Mouse (Mus musculus) lung, embryonic 16.5 days (tissue): Measurements from ENCODE around the gene Mast4. TPM values are rescaled to one million over a fixed set of nuclear protein-coding genes. Genes with fewer than 3 reads are reported as not detected.
"Not testable (repeated sequence)": the region's sequence is repeated elsewhere in the genome, so short reads cannot be mapped to it uniquely, and the experiment has no call there.

ENCODE experiments used
- ATAC-seq: fragments of 200-750 bp; cut with Nextera tagmentation; 2 replicates; pipeline ENCODE4 v1.8.0; 2017; ENCODE audit warnings: low read depth, mild to moderate bottlenecking, moderate library complexity
- H3K27ac ChIP-seq: fragments of 300-500 bp; sonication (generic); 2 replicates; pipeline ENCODE4 v1.5.1; 2014; ENCODE audit warnings: mild to moderate bottlenecking, control low read depth, low read length
- H3K27me3 ChIP-seq: fragments of 300-500 bp; sonication (generic); 2 replicates; pipeline ENCODE4 v1.6.1; 2014; ENCODE audit warnings: low read depth, low read length, mixed read lengths; ENCODE audit not compliant: control insufficient read depth, insufficient read depth
- H3K36me3 ChIP-seq: fragments of 300-500 bp; sonication (generic); 2 replicates; pipeline ENCODE4 v1.6.1; 2014; ENCODE audit warnings: low read length; ENCODE audit not compliant: control insufficient read depth, insufficient read depth
- H3K4me1 ChIP-seq: fragments of 300-500 bp; sonication (generic); replicated peaks from 2 replicates; pipeline ENCODE4 v1.6.1; 2014; ENCODE audit warnings: low read length, mixed read lengths; ENCODE audit not compliant: control insufficient read depth, insufficient read depth
- H3K4me2 ChIP-seq: fragments of 300-500 bp; sonication (generic); 2 replicates; pipeline ENCODE4 v1.6.1; 2014; ENCODE audit warnings: low read depth, low read length, control low read depth
- H3K4me3 ChIP-seq: fragments of 300-500 bp; sonication (generic); 2 replicates; pipeline ENCODE4 v1.5.1; 2014; ENCODE audit warnings: mild to moderate bottlenecking, low read length, control low read depth
- H3K9ac ChIP-seq: fragments of 300-500 bp; sonication (generic); 2 replicates; pipeline ENCODE4 v1.6.1; 2014; ENCODE audit warnings: low read length, control low read depth
- H3K9me3 ChIP-seq: fragments of 300-500 bp; sonication (generic); 2 replicates; pipeline ENCODE4 v1.6.1; 2016; ENCODE audit warnings: low read length; ENCODE audit not compliant: control insufficient read depth
- WGBS: fragments of 180-500 bp; shearing (Covaris S2); extraction: QIAGEN DNeasy Blood & Tissue Kit; methylation state at CpG from one replicate; pipeline ENCODE4 v1.1.7; 2014; 5-methylcytosine and 5-hydroxymethylcytosine counted together
- polyA plus RNA-seq: library from polyadenylated mRNA; unstranded; fragments of >200 nt; fragmentation: Nextera tagmentation; extraction: Ambion mirVana; gene quantifications from 2 replicates; pipeline ENCODE4 v1.2.1, GENCODE M21; 2015

Gene Mast4
- polyA plus RNA-seq: 30.2 and 30.4 TPM in 2 replicates

GRCm38 (mm10) chr13:103334392-103334686 lies at the start of gene Mast4:
Gene Mast4, minus strand, starts transcription at chr13:103334497.
- no peak within 1 kb of the TSS for H3K27ac ChIP-seq
- peak within 1 kb of the TSS; percentile 99 for H3K4me2 ChIP-seq
- peak within 1 kb of the TSS; percentile 77 for H3K4me3 ChIP-seq
- under 1% methylated on average over 22 of the region's 44 CpGs for WGBS
- no peaks in the 10 kb centered on the region for H3K36me3 ChIP-seq
- peak; percentile 98 for ATAC-seq
- peaks cover 18% of the 10 kb centered on the region for H3K4me1 ChIP-seq
- H3K9me3 ChIP-seq: no peaks in the 10 kb centered on the region
- peaks cover 31% of the 10 kb centered on the region for H3K27me3 ChIP-seq
- peak within 1 kb of the TSS; percentile 75 for H3K9ac ChIP-seq

- Histone ChIP-seq H3K4me3 (no peak overlapping the region), H3K4me1 (no peaks in the 10 kb centered on the region), H3K36me3 (no peaks in the 10 kb centered on the region), H3K27me3 (no peaks in the 10 kb centered on the region), H3K27ac (no peak overlapping the region), H3K4me2 (no peak overlapping the region), H3K9ac (no peak overlapping the region), H3K9me3 (no peaks in the 10 kb centered on the region)
- no peak for ATAC-seq
- WGBS: 36% methylated on average over 1 of the region's 1 CpGs
Observed at GRCm38 (mm10) chr13:103374495-103374894, 40.2 kb upstream of the Mast4 start.

- H3K27ac ChIP-seq: no peak overlapping the region
- no peaks in the 10 kb centered on the region for H3K9me3 ChIP-seq
- no peaks in the 10 kb centered on the region for H3K27me3 ChIP-seq
- no peak overlapping the region for H3K4me2 ChIP-seq
- no peak overlapping the region for H3K9ac ChIP-seq
- no peak for ATAC-seq
- H3K4me3 ChIP-seq: no peak overlapping the region
- no peaks in the 10 kb centered on the region for H3K36me3 ChIP-seq
- WGBS: 77% methylated on average over 7 of the region's 7 CpGs
- no peaks in the 10 kb centered on the region for H3K4me1 ChIP-seq
Observed at GRCm38 (mm10) chr13:103369194-103369593, 34.9 kb upstream of the Mast4 start.

- H3K36me3 ChIP-seq: no peaks in the 10 kb centered on the region
- H3K27me3 ChIP-seq: no peaks in the 10 kb centered on the region
- no peak overlapping the region for H3K27ac ChIP-seq
- no peak overlapping the region for H3K4me2 ChIP-seq
- WGBS: 79% methylated on average over 10 of the region's 10 CpGs
- no peaks in the 10 kb centered on the region for H3K4me1 ChIP-seq
- H3K4me3 ChIP-seq: no peak overlapping the region
- no peak for ATAC-seq
- H3K9ac ChIP-seq: no peak overlapping the region
- no peaks in the 10 kb centered on the region for H3K9me3 ChIP-seq
Observed at GRCm38 (mm10) chr13:103363181-103363580, 28.9 kb upstream of the Mast4 start.

GRCm38 (mm10) chr13:103357415-103357814 lies 23.1 kb upstream of the Mast4 start:
- H3K27me3 ChIP-seq, H3K4me3 ChIP-seq, H3K4me2 ChIP-seq, H3K27ac ChIP-seq, H3K36me3 ChIP-seq, H3K4me1 ChIP-seq, H3K9ac ChIP-seq, H3K9me3 ChIP-seq, ATAC-seq: not testable (repeated sequence)
- 92% methylated on average over 16 of the region's 16 CpGs for WGBS

GRCm38 (mm10) chr13:103356909-103357308 lies 22.6 kb upstream of the Mast4 start:
- H3K27ac ChIP-seq, H3K9me3 ChIP-seq, H3K4me2 ChIP-seq, H3K4me3 ChIP-seq, H3K27me3 ChIP-seq, H3K36me3 ChIP-seq, H3K4me1 ChIP-seq, H3K9ac ChIP-seq, ATAC-seq: not testable (repeated sequence)
- WGBS: 92% methylated on average over 4 of the region's 6 CpGs

GRCm38 (mm10) chr13:103354737-103355136 lies 20.4 kb upstream of the Mast4 start:
- H3K27me3 ChIP-seq: no peaks in the 10 kb centered on the region
- no peak overlapping the region for H3K4me2 ChIP-seq
- WGBS: 60% methylated on average over 3 of the region's 3 CpGs
- H3K4me1 ChIP-seq: no peaks in the 10 kb centered on the region
- no peaks in the 10 kb centered on the region for H3K9me3 ChIP-seq
- no peak overlapping the region for H3K4me3 ChIP-seq
- no peak for ATAC-seq
- H3K36me3 ChIP-seq: no peaks in the 10 kb centered on the region
- H3K9ac ChIP-seq: no peak overlapping the region
- no peak overlapping the region for H3K27ac ChIP-seq

GRCm38 (mm10) chr13:103344749-103345148 lies 10.5 kb upstream of the Mast4 start:
- no peak overlapping the region for H3K4me3 ChIP-seq
- ATAC-seq: no peak
- H3K27me3 ChIP-seq: no peaks in the 10 kb centered on the region
- no peaks in the 10 kb centered on the region for H3K9me3 ChIP-seq
- H3K36me3 ChIP-seq: no peaks in the 10 kb centered on the region
- no peaks in the 10 kb centered on the region for H3K4me1 ChIP-seq
- H3K4me2 ChIP-seq: no peak overlapping the region
- 90% methylated on average over 8 of the region's 8 CpGs for WGBS
- no peak overlapping the region for H3K27ac ChIP-seq
- no peak overlapping the region for H3K9ac ChIP-seq

GRCm38 (mm10) chr13:103344006-103344720 lies 9.9 kb upstream of the Mast4 start:
- no peak overlapping the region for H3K9ac ChIP-seq
- H3K4me1 ChIP-seq: no peaks in the 10 kb centered on the region
- ATAC-seq: no peak
- H3K27ac ChIP-seq: no peak overlapping the region
- no peak overlapping the region for H3K4me2 ChIP-seq
- no peak overlapping the region for H3K4me3 ChIP-seq
- no peaks in the 10 kb centered on the region for H3K36me3 ChIP-seq
- no peaks in the 10 kb centered on the region for H3K9me3 ChIP-seq
- WGBS: 71% methylated on average over 8 of the region's 8 CpGs
- H3K27me3 ChIP-seq: no peaks in the 10 kb centered on the region

GRCm38 (mm10) chr13:103341031-103341430 lies 6.7 kb upstream of the Mast4 start:
- H3K9me3 ChIP-seq: no peaks in the 10 kb centered on the region
- no peak overlapping the region for H3K9ac ChIP-seq
- H3K4me1 ChIP-seq: no peaks in the 10 kb centered on the region
- WGBS: 81% methylated on average over 4 of the region's 4 CpGs
- no peaks in the 10 kb centered on the region; the same call in 1 of the 2 replicates for H3K27me3 ChIP-seq
- no peaks in the 10 kb centered on the region for H3K36me3 ChIP-seq
- H3K4me3 ChIP-seq: no peak overlapping the region
- ATAC-seq: no peak
- no peak overlapping the region for H3K27ac ChIP-seq
- no peak overlapping the region for H3K4me2 ChIP-seq
